Mouse (Mus musculus) myocyte (in vitro differentiated cells): ENCODE results near the gene Ascc3. TPM values are rescaled to one million over a fixed set of nuclear protein-coding genes. Genes with fewer than 3 reads are reported as not detected.

Experiments used
- H3K27me3 ChIP-seq: one replicate; pipeline ENCODE4 v1.6.1; 2011; ENCODE audit not compliant: control insufficient read depth, insufficient read depth, insufficient read length
- H3K36me3 ChIP-seq: one replicate; pipeline ENCODE4 v1.6.1; 2011; ENCODE audit not compliant: control insufficient read depth, insufficient read depth
- H3K4me2 ChIP-seq: one replicate; pipeline ENCODE4 v1.6.1; 2011; ENCODE audit warnings: low read depth, control low read depth
- H3K4me3 ChIP-seq: one replicate; pipeline ENCODE4 v1.5.1; 2011; ENCODE audit warnings: mild to moderate bottlenecking, control low read depth, moderate library complexity
- H3K79me2 ChIP-seq: one replicate; pipeline ENCODE4 v1.6.1; 2011; ENCODE audit not compliant: control insufficient read depth, insufficient read depth
- H3ac ChIP-seq: one replicate; pipeline ENCODE4 v1.6.1; 2011; ENCODE audit not compliant: control insufficient read depth, insufficient read length
- CEBPB ChIP-seq: IDR thresholded peaks from 2 replicates; pipeline ENCODE4 v1.6.1; 2011; ENCODE audit warnings: mild to moderate bottlenecking, moderate library complexity; ENCODE audit not compliant: poor library complexity, insufficient read depth, severe bottlenecking
- E2F4 ChIP-seq: IDR thresholded peaks from one replicate; pipeline ENCODE4 v1.6.1; 2011; ENCODE audit warnings: mild to moderate bottlenecking, control low read depth, moderate library complexity; ENCODE audit not compliant: insufficient read depth
- MAX ChIP-seq: IDR thresholded peaks from one replicate; pipeline ENCODE4 v1.6.1; 2011; ENCODE audit warnings: low read depth, mild to moderate bottlenecking, control low read depth
- MYOD1 ChIP-seq, 3 experiments: IDR thresholded peaks; one replicate each; pipeline ENCODE4 v1.6.1; 2011; ENCODE audit warnings: control low read depth in 2 of 3, low read depth in 2 of 3, mild to moderate bottlenecking in 2 of 3, moderate library complexity in 1 of 3; ENCODE audit not compliant: insufficient read length in 2 of 3, control insufficient read depth in 1 of 3
- MYOG ChIP-seq, 3 experiments: IDR thresholded peaks; one replicate each; pipeline ENCODE4 v1.6.1; 2011; ENCODE audit warnings: control low read depth in 2 of 3, low read depth in 2 of 3, mild to moderate bottlenecking in 2 of 3; ENCODE audit not compliant: insufficient read length in 2 of 3, control insufficient read depth in 1 of 3, insufficient read depth in 1 of 3
- POLR2A ChIP-seq: IDR thresholded peaks from one replicate; pipeline ENCODE4 v1.6.1; 2011; ENCODE audit warnings: low read depth, mild to moderate bottlenecking, control low read depth, moderate library complexity; ENCODE audit not compliant: insufficient read length
- POLR2AphosphoS2 ChIP-seq: IDR thresholded peaks from one replicate; pipeline ENCODE4 v1.6.1; 2011; ENCODE audit warnings: low read depth, control low read depth; ENCODE audit not compliant: insufficient read length
- REST ChIP-seq: IDR thresholded peaks from one replicate; pipeline ENCODE4 v1.6.1; 2011; ENCODE audit warnings: mild to moderate bottlenecking, control low read depth, moderate library complexity; ENCODE audit not compliant: insufficient read depth, insufficient read length
- SRF ChIP-seq: IDR thresholded peaks from one replicate; pipeline ENCODE4 v1.6.1; 2011; ENCODE audit warnings: low read depth; ENCODE audit not compliant: control insufficient read depth, insufficient read length
- TCF12 ChIP-seq: IDR thresholded peaks from one replicate; pipeline ENCODE4 v1.6.1; 2011; ENCODE audit warnings: mild to moderate bottlenecking, control low read depth; ENCODE audit not compliant: poor library complexity, insufficient read depth, severe bottlenecking
- TCF3 ChIP-seq: IDR thresholded peaks from one replicate; pipeline ENCODE4 v1.6.1; 2011; ENCODE audit warnings: low read depth, control low read depth; ENCODE audit not compliant: insufficient read length
- USF1 ChIP-seq: IDR thresholded peaks from one replicate; pipeline ENCODE4 v1.6.1; 2011; ENCODE audit warnings: low read depth, mild to moderate bottlenecking, control low read depth, moderate library complexity
- polyA plus RNA-seq: library from polyadenylated mRNA; unstranded; fragments of >200 nt; fragmentation: generic; extraction: Trizol; gene quantifications from one replicate; pipeline ENCODE4 v1.2.1, GENCODE M21; 2012; ENCODE audit warnings: missing spikeins

Gene Ascc3
- polyA plus RNA-seq, 1 experiment, result 7.2 TPM

DNA sequence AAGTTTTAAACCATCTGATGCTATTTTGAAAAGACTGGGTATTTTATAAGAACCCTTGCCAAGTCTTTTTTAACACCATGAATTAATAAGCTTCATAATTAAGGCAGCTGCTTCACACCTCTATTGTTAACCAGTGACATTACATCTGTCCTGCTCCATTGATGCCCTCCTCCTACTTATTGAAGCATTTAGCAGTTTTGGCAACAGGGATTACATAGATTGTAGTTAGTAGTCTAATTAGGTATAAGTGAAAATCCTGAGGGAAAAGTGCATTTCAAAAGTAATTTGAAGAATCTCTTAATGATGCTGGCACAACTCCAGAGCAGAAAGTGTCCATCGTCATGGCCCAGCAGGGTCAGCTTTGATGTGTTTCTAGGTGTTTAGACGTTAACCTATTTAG is 180.3 kb downstream of the Ascc3 start:
- Histone ChIP-seq H3K27me3 (no peaks in the 10 kb centered on the region), H3ac (no peak overlapping the region), H3K4me2 (no peak overlapping the region), H3K4me3 (no peak overlapping the region), H3K79me2 (no peaks in the 10 kb centered on the region), H3K36me3 (no peaks in the 10 kb centered on the region)
- TF ChIP-seq SRF, result no peak
- no peak for TF ChIP-seq POLR2AphosphoS2
- no peak for TF ChIP-seq REST
- no peak for TF ChIP-seq CEBPB
- no peak for TF ChIP-seq MAX
- TF ChIP-seq USF1, result no peak
- no peak for TF ChIP-seq MYOD1 (IDR thresholded peaks at IDR 0.05; ENCODE audit: control insufficient read depth in 1 of 3, insufficient read length in 2 of 3, low read depth in 2 of 3)
- TF ChIP-seq MYOG (IDR thresholded peaks at IDR 0.05; ENCODE audit: control insufficient read depth in 1 of 3, insufficient read depth in 1 of 3, insufficient read length in 2 of 3, low read depth in 2 of 3), result no peak
- no peak for TF ChIP-seq POLR2A
- no peak for TF ChIP-seq E2F4
- TF ChIP-seq TCF3, result no peak
- no peak for TF ChIP-seq TCF12

DNA sequence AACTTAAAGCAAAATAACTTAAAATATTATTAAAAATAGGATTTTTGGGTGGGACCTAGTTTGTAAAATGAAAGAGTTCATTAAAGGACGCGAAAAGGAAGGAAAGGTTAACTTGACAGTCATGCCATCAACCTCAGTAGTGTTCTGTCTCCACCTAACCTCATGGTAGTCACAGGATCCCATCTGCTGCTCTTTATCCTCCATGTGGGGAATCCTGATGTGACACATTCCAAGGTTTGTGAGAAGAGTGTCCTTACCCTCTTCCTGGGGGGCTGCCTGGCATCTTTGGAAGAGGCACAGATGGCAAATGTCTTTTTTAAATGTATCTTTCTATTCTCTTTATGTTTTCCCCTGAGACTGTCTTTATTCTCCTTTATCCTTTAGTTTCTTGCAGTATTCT is 181.4 kb downstream of the Ascc3 start:
- Histone ChIP-seq H3ac (no peak overlapping the region), H3K4me2 (no peak overlapping the region)

DNA sequence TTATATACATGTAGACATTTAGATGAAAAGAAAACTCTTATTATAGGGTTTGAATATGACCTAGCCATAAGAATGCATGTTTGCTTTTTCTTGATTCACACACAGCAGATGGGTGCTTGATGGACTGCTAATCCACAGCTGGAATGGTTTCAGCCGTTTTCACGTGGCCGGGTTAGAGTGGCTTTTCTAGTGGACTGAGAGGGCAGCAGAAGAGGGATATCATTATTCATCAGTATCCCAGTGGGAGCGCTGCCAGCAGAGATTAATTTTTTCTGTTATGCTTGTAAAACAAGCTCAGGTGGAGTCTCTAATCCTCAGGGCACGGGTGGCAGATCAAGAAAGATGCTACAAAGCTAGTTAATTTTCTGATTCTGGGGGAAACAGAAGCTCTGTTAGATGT is 200.4 kb downstream of the Ascc3 start:
- H3K4me2 ChIP-seq, result no peak overlapping the region
- no peaks in the 10 kb centered on the region for H3K79me2 ChIP-seq
- H3K27me3 ChIP-seq, result no peaks in the 10 kb centered on the region
- no peak overlapping the region for H3K4me3 ChIP-seq
- TF ChIP-seq POLR2A (no peak), CEBPB (no peak), TCF12 (no peak), E2F4 (no peak), SRF (no peak), MYOG (IDR thresholded peaks at IDR 0.05; ENCODE audit: control insufficient read depth in 1 of 3, insufficient read depth in 1 of 3, insufficient read length in 2 of 3, low read depth in 2 of 3) (no peak), POLR2AphosphoS2 (no peak), MYOD1 (IDR thresholded peaks at IDR 0.05; ENCODE audit: control insufficient read depth in 1 of 3, insufficient read length in 2 of 3, low read depth in 2 of 3) (no peak), USF1 (no peak), REST (no peak), MAX (no peak), TCF3 (no peak)
- H3K36me3 ChIP-seq, result no peaks in the 10 kb centered on the region
- H3ac ChIP-seq, result no peak overlapping the region

More for the DNA sequence above, 181.4 kb downstream of the Ascc3 start:
- Histone ChIP-seq H3K79me2 (no peaks in the 10 kb centered on the region), H3K36me3 (no peaks in the 10 kb centered on the region), H3K4me3 (no peak overlapping the region), H3K27me3 (no peaks in the 10 kb centered on the region)
- TF ChIP-seq MAX (no peak), MYOG (IDR thresholded peaks at IDR 0.05; ENCODE audit: control insufficient read depth in 1 of 3, insufficient read depth in 1 of 3, insufficient read length in 2 of 3, low read depth in 2 of 3) (no peak), SRF (no peak), POLR2A (no peak), E2F4 (no peak), MYOD1 (IDR thresholded peaks at IDR 0.05; ENCODE audit: control insufficient read depth in 1 of 3, insufficient read length in 2 of 3, low read depth in 2 of 3) (no peak), USF1 (no peak), TCF3 (no peak)

DNA sequence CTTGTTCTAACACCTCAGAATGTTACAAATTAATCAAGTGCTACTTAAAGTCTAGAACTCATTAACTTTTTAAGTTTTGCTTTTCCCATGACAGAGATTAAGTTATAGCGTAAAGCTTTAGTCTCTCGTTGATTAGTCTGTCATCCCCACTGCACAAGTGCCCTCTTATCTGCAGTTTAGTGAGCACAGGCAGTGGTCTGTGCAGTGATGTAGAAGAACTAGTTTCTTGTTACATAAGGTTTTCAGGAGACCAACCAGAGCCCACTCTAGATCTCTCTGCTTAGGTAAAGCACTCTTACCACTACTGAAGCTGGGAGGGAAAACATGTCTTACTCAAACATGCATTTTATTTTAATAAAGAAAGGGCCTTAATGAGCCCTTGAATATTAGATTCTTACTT is 209.1 kb downstream of the Ascc3 start:
- Histone ChIP-seq H3K36me3 (no peaks in the 10 kb centered on the region), H3K79me2 (no peaks in the 10 kb centered on the region), H3ac (no peak overlapping the region), H3K4me2 (no peak overlapping the region), H3K4me3 (no peak overlapping the region), H3K27me3 (no peaks in the 10 kb centered on the region)
- TF ChIP-seq TCF12, result no peak
- TF ChIP-seq MYOD1 (IDR thresholded peaks at IDR 0.05; ENCODE audit: control insufficient read depth in 1 of 3, insufficient read length in 2 of 3, low read depth in 2 of 3), result no peak
- no peak for TF ChIP-seq MAX
- TF ChIP-seq CEBPB, result no peak
- no peak for TF ChIP-seq POLR2A
- TF ChIP-seq E2F4, result no peak
- no peak for TF ChIP-seq POLR2AphosphoS2
- TF ChIP-seq TCF3, result no peak
- TF ChIP-seq SRF, result no peak

DNA sequence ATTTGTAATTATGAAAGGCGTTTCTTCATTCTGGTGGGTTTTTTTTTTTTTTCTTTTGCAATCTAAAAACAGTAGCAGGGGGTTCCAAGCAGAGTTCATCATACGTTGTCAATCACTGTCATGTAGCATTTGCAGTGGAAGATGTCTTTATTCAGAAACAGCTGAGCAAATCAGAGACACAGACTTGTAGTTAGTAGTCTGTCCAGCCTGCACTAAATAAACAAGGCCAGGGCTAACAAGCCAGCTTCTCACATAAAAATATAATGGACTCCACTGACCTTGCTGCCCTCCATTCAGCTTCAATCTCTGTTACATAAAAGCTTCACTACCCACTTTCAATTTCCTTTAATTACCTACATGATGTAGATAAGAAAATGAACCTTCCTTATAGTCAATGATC is 209.9 kb downstream of the Ascc3 start:
- no peak for TF ChIP-seq REST
- no peak for TF ChIP-seq MAX
- TF ChIP-seq POLR2A, result no peak
- no peak for TF ChIP-seq POLR2AphosphoS2
- TF ChIP-seq USF1, result no peak
- no peak for TF ChIP-seq MYOD1 (IDR thresholded peaks at IDR 0.05; ENCODE audit: control insufficient read depth in 1 of 3, insufficient read length in 2 of 3, low read depth in 2 of 3)
- TF ChIP-seq TCF3, result no peak
- TF ChIP-seq MYOG (IDR thresholded peaks at IDR 0.05; ENCODE audit: control insufficient read depth in 1 of 3, insufficient read depth in 1 of 3, insufficient read length in 2 of 3, low read depth in 2 of 3), result no peak
- TF ChIP-seq SRF, result no peak
- no peak for TF ChIP-seq E2F4
- TF ChIP-seq CEBPB, result no peak
- no peak for TF ChIP-seq TCF12
- Histone ChIP-seq H3K27me3 (no peaks in the 10 kb centered on the region), H3ac (no peak overlapping the region), H3K4me2 (no peak overlapping the region), H3K36me3 (no peaks in the 10 kb centered on the region), H3K79me2 (no peaks in the 10 kb centered on the region), H3K4me3 (no peak overlapping the region)
